Comparison of ENCODE assay signal across 14 mouse cellular contexts in genomic region chr2:180001635-180002034, GRCm38 (mm10).
"Had no signal": no experiment of that assay in that cellular context is flagged by ENCODE, and none has a peak within 500 bp of the region (broad histone marks: within the 10 kb centered on the region; RNA-seq: fewer than 3 reads in every experiment).

No protein-coding gene starts in this region.

- H3K27ac ChIP-seq: midbrain, embryonic 10.5 days; midbrain, embryonic 12.5 days; neural tube, embryonic 12.5 days had no signal

- ATAC-seq: midbrain, embryonic 16.5 days had no signal

- DNase-seq: lung, adult 18-20 months; lung, embryonic 14.5 days; lung, postnatal 10 days; lung, postnatal 4 days; midbrain, embryonic 14.5 days; right cerebral cortex, postnatal 14 days; spleen, adult 18-20 months; thymus, adult 18-20 months; thymus, postnatal 14 days; thymus, postnatal 36 days had no signal

- H3K27me3 ChIP-seq: midbrain, embryonic 12.5 days had no signal

- H3K36me3 ChIP-seq: midbrain, embryonic 10.5 days; midbrain, embryonic 12.5 days; neural tube, embryonic 12.5 days had no signal

- H3K9me3 ChIP-seq: midbrain, embryonic 10.5 days; midbrain, embryonic 12.5 days; neural tube, embryonic 12.5 days had no signal

- H3K4me2 ChIP-seq: lung, embryonic 14.5 days; midbrain, embryonic 12.5 days; neural tube, embryonic 12.5 days had no signal

- H3K4me1 ChIP-seq: midbrain, embryonic 12.5 days; neural tube, embryonic 12.5 days had no signal

- H3K4me3 ChIP-seq: midbrain, embryonic 10.5 days; midbrain, embryonic 12.5 days; neural tube, embryonic 12.5 days had no signal

- H3K9ac ChIP-seq: lung, embryonic 14.5 days; midbrain, embryonic 12.5 days; neural tube, embryonic 12.5 days had no signal
